Mouse (Mus musculus): ENCODE results near the gene Btn2a2. TPM values are rescaled to one million over a fixed set of nuclear protein-coding genes. Genes with fewer than 3 reads are reported as not detected.

Gene Btn2a2
- polyA plus RNA-seq, 1 experiment from 2014 or later = 0.12 TPM

Small RNAs within 50 kb of the gene (microRNA-seq; reads per million reads assigned to microRNA genes)
- gene Gm44297 = not detected
- gene n-TStga1 = not detected

Other genes with a start within 250 kb of the Btn2a2 start
- not detected in 2 replicates for gene Vmn1r223, start 241.7 kb downstream of the Btn2a2 start, polyA plus RNA-seq (2015; fragmentation: Nextera tagmentation; extraction: Ambion mirVana)
- 54.5 and 58.1 TPM in 2 replicates for gene Zfp322a, start 119.6 kb downstream of the Btn2a2 start, polyA plus RNA-seq (2015; fragmentation: Nextera tagmentation; extraction: Ambion mirVana)
- gene Abt1, start 65.0 kb downstream of the Btn2a2 start, polyA plus RNA-seq (2015; fragmentation: Nextera tagmentation; extraction: Ambion mirVana) = 9.9 and 10.2 TPM in 2 replicates
- gene Btn1a1, start 23.0 kb downstream of the Btn2a2 start, polyA plus RNA-seq (2015; fragmentation: Nextera tagmentation; extraction: Ambion mirVana) = 0.06 TPM in 1 of 2 replicates, not detected in the other
- gene Hist1h4h, start 42.2 kb upstream of the Btn2a2 start, polyA plus RNA-seq (2015; fragmentation: Nextera tagmentation; extraction: Ambion mirVana) = 4.2 and 5.7 TPM in 2 replicates
- gene Hist1h2af, start 45.0 kb upstream of the Btn2a2 start, polyA plus RNA-seq (2015; fragmentation: Nextera tagmentation; extraction: Ambion mirVana) = 2.4 TPM in 1 of 2 replicates, not detected in the other
- gene Hist1h3g, start 46.6 kb upstream of the Btn2a2 start, polyA plus RNA-seq (2015; fragmentation: Nextera tagmentation; extraction: Ambion mirVana) = 1.8 and 3.0 TPM in 2 replicates
- 0.29 TPM in 1 of 2 replicates, not detected in the other for gene Hist1h2bh, start 54.5 kb upstream of the Btn2a2 start, polyA plus RNA-seq (2015; fragmentation: Nextera tagmentation; extraction: Ambion mirVana)
- gene Hist1h3f, start 55.2 kb upstream of the Btn2a2 start, polyA plus RNA-seq (2015; fragmentation: Nextera tagmentation; extraction: Ambion mirVana) = 0.38 TPM in 1 of 2 replicates, not detected in the other
- gene Hist1h4f, start 62.8 kb upstream of the Btn2a2 start, polyA plus RNA-seq (2015; fragmentation: Nextera tagmentation; extraction: Ambion mirVana) = 0.83 TPM in 1 of 2 replicates, not detected in the other
- 0.10 and 0.16 TPM in 2 replicates for gene Hist1h1d, start 64.4 kb upstream of the Btn2a2 start, polyA plus RNA-seq (2015; fragmentation: Nextera tagmentation; extraction: Ambion mirVana)
- 2.1 and 2.8 TPM in 2 replicates for gene Hist1h3e, start 73.5 kb upstream of the Btn2a2 start, polyA plus RNA-seq (2015; fragmentation: Nextera tagmentation; extraction: Ambion mirVana)
- 26.4 and 29.3 TPM in 2 replicates for gene Hist1h2ae, start 82.4 kb upstream of the Btn2a2 start, polyA plus RNA-seq (2015; fragmentation: Nextera tagmentation; extraction: Ambion mirVana)
- 2.8 TPM in 2 replicates for gene Hist1h2bg, start 82.5 kb upstream of the Btn2a2 start, polyA plus RNA-seq (2015; fragmentation: Nextera tagmentation; extraction: Ambion mirVana)
- gene Hist1h2bf, start 85.3 kb upstream of the Btn2a2 start, polyA plus RNA-seq (2015; fragmentation: Nextera tagmentation; extraction: Ambion mirVana) = 1.2 and 3.0 TPM in 2 replicates
- 0.61 and 2.7 TPM in 2 replicates for gene Hist1h2ad, start 85.5 kb upstream of the Btn2a2 start, polyA plus RNA-seq (2015; fragmentation: Nextera tagmentation; extraction: Ambion mirVana)
- 1.6 and 2.7 TPM in 2 replicates for gene Hist1h3d, start 86.9 kb upstream of the Btn2a2 start, polyA plus RNA-seq (2015; fragmentation: Nextera tagmentation; extraction: Ambion mirVana)
- 50.0 and 52.6 TPM in 2 replicates for gene Hist1h4d, start 92.7 kb upstream of the Btn2a2 start, polyA plus RNA-seq (2015; fragmentation: Nextera tagmentation; extraction: Ambion mirVana)
- gene Hist1h2be, start 132.3 kb upstream of the Btn2a2 start, polyA plus RNA-seq (2015; fragmentation: Nextera tagmentation; extraction: Ambion mirVana) = 1.2 and 1.6 TPM in 2 replicates
- gene Hist1h1e, start 133.7 kb upstream of the Btn2a2 start, polyA plus RNA-seq (2015; fragmentation: Nextera tagmentation; extraction: Ambion mirVana) = 7.9 and 8.8 TPM in 2 replicates
- 0.38 and 0.54 TPM in 2 replicates for gene Hist1h2ac, start 195.1 kb upstream of the Btn2a2 start, polyA plus RNA-seq (2015; fragmentation: Nextera tagmentation; extraction: Ambion mirVana)
- gene Hist1h2bc, start 195.3 kb upstream of the Btn2a2 start, polyA plus RNA-seq (2015; fragmentation: Nextera tagmentation; extraction: Ambion mirVana) = 17.8 and 23.1 TPM in 2 replicates
- gene Hist1h1t, start 207.0 kb upstream of the Btn2a2 start, polyA plus RNA-seq (2015; fragmentation: Nextera tagmentation; extraction: Ambion mirVana) = not detected in 2 replicates
- gene Hist1h4c, start 209.6 kb upstream of the Btn2a2 start, polyA plus RNA-seq (2015; fragmentation: Nextera tagmentation; extraction: Ambion mirVana) = 3.9 and 4.4 TPM in 2 replicates
- 5.4 and 5.6 TPM in 2 replicates for gene Hfe, start 222.0 kb upstream of the Btn2a2 start, polyA plus RNA-seq (2015; fragmentation: Nextera tagmentation; extraction: Ambion mirVana)
- gene Hist1h1c, start 250.0 kb upstream of the Btn2a2 start, polyA plus RNA-seq (2015; fragmentation: Nextera tagmentation; extraction: Ambion mirVana) = 8.8 and 9.7 TPM in 2 replicates